In genomic region chr2:90950582-90951194, GRCm38 (mm10) we compare ENCODE assay signal across 11 mouse cellular contexts. TPM values are rescaled to one million over a fixed set of nuclear protein-coding genes. Genes with fewer than 3 reads are reported as not detected.
DNase-seq lines count a peak whose midpoint lies in the region; ATAC-seq and TF ChIP-seq lines count a peak whose summit lies in the region.
"Had no signal": no experiment of that assay in that cellular context is flagged by ENCODE, and none has a peak within 500 bp of the region (broad histone marks: within the 10 kb centered on the region; RNA-seq: fewer than 3 reads in every experiment).

No protein-coding gene starts in this region.

- no peak overlapping the region for H3K9ac ChIP-seq in heart, embryonic 11.5 days (ENCODE audit: low read depth, low read length)
- no peak overlapping the region for H3K9ac ChIP-seq in neural tube, embryonic 13.5 days
- no peak overlapping the region for H3K9ac ChIP-seq in intestine, postnatal 0 days (ENCODE audit: low read depth, low read length)
- H3K9ac ChIP-seq: limb, embryonic 15.5 days had no signal

- H3K9me3 ChIP-seq in heart, embryonic 11.5 days (replicated peaks; ENCODE audit: control insufficient read depth, low read length), result no peaks in the 10 kb centered on the region
- no peaks in the 10 kb centered on the region for H3K9me3 ChIP-seq in heart, embryonic 10.5 days
- no peaks in the 10 kb centered on the region for H3K9me3 ChIP-seq in neural tube, embryonic 13.5 days
- no peaks in the 10 kb centered on the region for H3K9me3 ChIP-seq in intestine, postnatal 0 days (ENCODE audit: control insufficient read depth)
- H3K9me3 ChIP-seq: limb, embryonic 15.5 days had no signal

- H3K4me2 ChIP-seq in heart, embryonic 11.5 days, result no peak overlapping the region
- no peak overlapping the region for H3K4me2 ChIP-seq in neural tube, embryonic 13.5 days
- no peak overlapping the region for H3K4me2 ChIP-seq in intestine, postnatal 0 days (replicated peaks; ENCODE audit: low read depth)
- H3K4me2 ChIP-seq: limb, embryonic 15.5 days had no signal

- no peaks in the 10 kb centered on the region for H3K27me3 ChIP-seq in heart, embryonic 11.5 days (ENCODE audit: control insufficient read depth, insufficient read depth, low read length)
- no peaks in the 10 kb centered on the region for H3K27me3 ChIP-seq in heart, embryonic 10.5 days (ENCODE audit: insufficient read depth, poor library complexity, severe bottlenecking)
- H3K27me3 ChIP-seq in neural tube, embryonic 13.5 days, result no peaks in the 10 kb centered on the region
- no peaks in the 10 kb centered on the region for H3K27me3 ChIP-seq in intestine, postnatal 0 days (replicated peaks; ENCODE audit: control insufficient read depth, insufficient read depth, low read length)
- H3K27me3 ChIP-seq: limb, embryonic 15.5 days had no signal

- ATAC-seq in heart, embryonic 11.5 days (replicated peaks; ENCODE audit: insufficient number of reproducible peaks, low FRiP score, low TSS enrichment), result peak; percentile 26; the same call in 1 of the 2 replicates
- peak; percentile 66; the same call in 1 of the 2 replicates for ATAC-seq in neural tube, embryonic 13.5 days (ENCODE audit: low read depth)
- peak; percentile 25; the same call in 1 of the 2 replicates for ATAC-seq in intestine, postnatal 0 days

- no peak overlapping the region for H3K4me3 ChIP-seq in heart, embryonic 11.5 days (ENCODE audit: low read depth, low read length)
- H3K4me3 ChIP-seq in heart, embryonic 10.5 days, result no peak overlapping the region
- H3K4me3 ChIP-seq in neural tube, embryonic 13.5 days, result no peak overlapping the region
- no peak overlapping the region for H3K4me3 ChIP-seq in intestine, postnatal 0 days (ENCODE audit: low read depth, low read length)
- H3K4me3 ChIP-seq: erythroblast, embryonic 14.5 days; limb, embryonic 15.5 days had no signal

- no peaks in the 10 kb centered on the region for H3K36me3 ChIP-seq in heart, embryonic 11.5 days (ENCODE audit: control insufficient read depth, insufficient read depth, low read length)
- peaks cover 12% of the 10 kb centered on the region for H3K36me3 ChIP-seq in heart, embryonic 10.5 days
- peaks cover 6% of the 10 kb centered on the region for H3K36me3 ChIP-seq in neural tube, embryonic 13.5 days
- H3K36me3 ChIP-seq in intestine, postnatal 0 days (ENCODE audit: control insufficient read depth, insufficient read depth), result no peaks in the 10 kb centered on the region
- H3K36me3 ChIP-seq: limb, embryonic 15.5 days had no signal

- no peak overlapping the region for H3K27ac ChIP-seq in heart, embryonic 11.5 days (ENCODE audit: low read depth, low read length)
- H3K27ac ChIP-seq in heart, embryonic 10.5 days, result no peak overlapping the region
- H3K27ac ChIP-seq in neural tube, embryonic 13.5 days (replicated peaks), result no peak overlapping the region
- H3K27ac ChIP-seq in intestine, postnatal 0 days (ENCODE audit: low read depth, low read length), result 0 out of 2 replicates have a peak overlapping the region, but pooled peaks have one; percentile 21
- H3K27ac ChIP-seq: limb, embryonic 15.5 days had no signal

- H3K4me1 ChIP-seq in heart, embryonic 11.5 days (ENCODE audit: control insufficient read depth, insufficient read depth, low read length), result peaks cover 7% of the 10 kb centered on the region; the same call in 1 of the 2 replicates
- peaks cover 20% of the 10 kb centered on the region for H3K4me1 ChIP-seq in heart, embryonic 10.5 days
- H3K4me1 ChIP-seq in neural tube, embryonic 13.5 days (replicated peaks), result peaks cover 21% of the 10 kb centered on the region
- no peaks in the 10 kb centered on the region for H3K4me1 ChIP-seq in intestine, postnatal 0 days (replicated peaks; ENCODE audit: control insufficient read depth, insufficient read depth, low read length)
- H3K4me1 ChIP-seq: limb, embryonic 15.5 days had no signal

- no peak for DNase-seq in heart, embryonic 10.5 days (ENCODE audit: low spot score)
- no peak for DNase-seq in neural tube, embryonic 10.5 days (ENCODE audit: extremely low spot score, low spot score)
- DNase-seq in embryo, embryonic 10 days (ENCODE audit: low spot score), result no peak
- DNase-seq in cerebellum, postnatal 4 days (ENCODE audit: low spot score in 2 of 2), result no peak
- DNase-seq in c-Kit-positive CD71-positive TER-119-positive erythroid progenitor cells, embryonic 14.5 days (ENCODE audit: low spot score), result no peak
- DNase-seq: spleen, adult 18-20 months had no signal

- TF ChIP-seq CTCF in intestine, postnatal 0 days (IDR thresholded peaks at IDR 0.05; ENCODE audit: low read depth), result no peak

RNA-seq across cellular contexts. Expression of gene Celf1, which starts 10.5 kb away (rescaled TPM):
- polyA plus RNA-seq in heart, embryonic 11.5 days (2014; fragmentation: Nextera tagmentation; extraction: Ambion mirVana), result 78.7 and 95.7 TPM in 2 replicates
- 128 and 155 TPM in 2 replicates for polyA plus RNA-seq in heart, embryonic 10.5 days (2016; fragmentation: Nextera tagmentation; extraction: Ambion mirVana)
- polyA plus RNA-seq in neural tube, embryonic 13.5 days (2015; fragmentation: Nextera tagmentation; extraction: Ambion mirVana), result 104 and 112 TPM in 2 replicates
- 34.9 and 41.0 TPM in 2 replicates for polyA plus RNA-seq in intestine, postnatal 0 days (2015; fragmentation: Nextera tagmentation; extraction: Ambion mirVana)

RNA-seq across cellular contexts. Expression of gene Ndufs3, which starts 46.1 kb away (rescaled TPM):
- 331 and 358 TPM in 2 replicates for polyA plus RNA-seq in heart, embryonic 11.5 days (2014; fragmentation: Nextera tagmentation; extraction: Ambion mirVana)
- 276 and 329 TPM in 2 replicates for polyA plus RNA-seq in heart, embryonic 10.5 days (2016; fragmentation: Nextera tagmentation; extraction: Ambion mirVana)
- polyA plus RNA-seq in neural tube, embryonic 13.5 days (2015; fragmentation: Nextera tagmentation; extraction: Ambion mirVana), result 211 and 216 TPM in 2 replicates
- polyA plus RNA-seq in intestine, postnatal 0 days (2015; fragmentation: Nextera tagmentation; extraction: Ambion mirVana), result 263 and 280 TPM in 2 replicates

RNA-seq across cellular contexts. Expression of gene Kbtbd4, which starts 46.1 kb away (rescaled TPM):
- 26.2 and 31.5 TPM in 2 replicates for polyA plus RNA-seq in heart, embryonic 11.5 days (2014; fragmentation: Nextera tagmentation; extraction: Ambion mirVana)
- polyA plus RNA-seq in heart, embryonic 10.5 days (2016; fragmentation: Nextera tagmentation; extraction: Ambion mirVana), result 33.2 and 42.2 TPM in 2 replicates
- polyA plus RNA-seq in neural tube, embryonic 13.5 days (2015; fragmentation: Nextera tagmentation; extraction: Ambion mirVana), result 51.2 and 51.6 TPM in 2 replicates
- polyA plus RNA-seq in intestine, postnatal 0 days (2015; fragmentation: Nextera tagmentation; extraction: Ambion mirVana), result 12.0 and 13.1 TPM in 2 replicates
